Mouse (Mus musculus): Measurements from ENCODE around the gene Kat5.

Gene Kat5

GRCm38 (mm10) chr19:5571831-5572230 is 38.2 kb downstream of the Kat5 start:
- no peak for DNase-seq (ENCODE audit: low read depth, low spot score)

- no peak for DNase-seq (ENCODE audit: low read depth, low spot score)
Measured at GRCm38 (mm10) chr19:5570353-5571246, 39.4 kb downstream of the Kat5 start.

GRCm38 (mm10) chr19:5569521-5569920 is 40.5 kb downstream of the Kat5 start:
- DNase-seq (ENCODE audit: low read depth, low spot score), result no peak

- DNase-seq (ENCODE audit: low read depth, low spot score), result peak; percentile 93
Measured at GRCm38 (mm10) chr19:5568470-5569140, 41.4 kb downstream of the Kat5 start.

DNA sequence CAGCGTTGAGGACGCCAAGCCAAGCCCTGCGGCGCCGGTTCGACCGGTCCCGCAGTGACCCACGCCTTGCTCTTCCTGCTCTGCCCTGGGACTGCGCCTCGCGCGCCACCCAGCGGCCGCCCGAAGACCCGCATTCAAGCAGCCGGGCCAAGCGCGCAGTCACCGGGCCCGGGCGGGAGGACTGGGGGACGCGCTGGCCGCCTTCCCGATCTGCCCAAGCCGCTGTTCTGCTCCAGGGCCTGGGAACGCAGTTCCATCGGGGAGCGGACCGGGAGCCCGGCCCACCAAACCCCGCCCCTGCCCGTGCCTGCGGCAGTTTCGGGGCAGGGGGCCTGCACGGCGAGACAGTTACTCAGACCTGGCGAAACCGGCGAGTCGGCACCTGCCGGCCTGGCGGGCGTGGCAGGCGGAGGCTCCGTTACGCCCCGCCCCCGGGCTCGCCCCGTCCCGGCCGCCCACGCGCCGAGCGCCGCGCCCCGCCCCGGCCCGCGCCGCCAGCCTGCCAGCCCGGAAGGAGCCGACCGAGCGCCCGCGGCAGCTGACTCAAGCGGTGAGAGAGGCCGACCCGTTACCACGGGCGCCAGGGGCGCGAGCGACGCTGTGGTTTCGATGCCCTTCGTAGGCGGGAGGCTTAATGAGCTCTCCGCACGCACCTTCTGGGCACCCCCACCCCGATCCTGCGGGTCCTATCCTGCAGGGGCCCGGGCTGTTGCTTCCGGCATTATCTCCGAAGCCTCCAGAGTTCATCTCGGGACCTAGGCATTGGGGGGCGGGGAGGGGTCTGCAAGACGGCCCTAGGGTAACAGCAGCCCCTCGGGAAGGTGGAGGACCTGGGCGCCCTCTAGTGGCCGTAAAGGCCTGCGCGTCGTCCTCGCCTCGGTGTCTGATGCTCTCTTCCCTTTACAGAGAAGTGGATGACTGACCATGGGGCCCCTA is 42.2 kb downstream of the Kat5 start, which contains the start of gene Ap5b1:
Gene Ap5b1 (plus strand): TSS at position 492 of the 936 bp plus-strand sequence.
- peak; percentile 93 for DNase-seq (ENCODE audit: low read depth, low spot score)

DNA sequence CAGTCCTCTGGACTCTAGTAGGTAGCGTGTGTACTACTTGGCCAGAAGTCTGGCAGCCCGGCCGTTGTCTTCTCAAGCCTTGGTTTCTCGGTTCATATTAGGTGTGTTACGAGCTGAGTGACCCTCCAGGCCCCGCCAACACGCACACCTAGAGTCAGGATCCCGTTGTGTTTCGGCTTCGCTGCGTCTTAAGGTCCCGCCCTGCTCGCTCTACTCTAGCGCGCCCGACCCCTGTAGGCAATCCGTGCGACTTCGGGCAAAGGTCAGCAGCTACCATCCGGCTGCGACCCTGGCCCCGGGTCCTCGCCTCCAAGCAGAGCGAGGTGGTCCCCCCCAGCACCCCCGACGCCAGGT is 42.9 kb downstream of the Kat5 start:
- no peak for DNase-seq (ENCODE audit: low read depth, low spot score)

- no peak for DNase-seq (ENCODE audit: low read depth, low spot score)
Measured at GRCm38 (mm10) chr19:5566316-5566715, 43.7 kb downstream of the Kat5 start.

GRCm38 (mm10) chr19:5562776-5563175 is 47.3 kb downstream of the Kat5 start:
- no peak for DNase-seq (ENCODE audit: low read depth, low spot score)

DNA sequence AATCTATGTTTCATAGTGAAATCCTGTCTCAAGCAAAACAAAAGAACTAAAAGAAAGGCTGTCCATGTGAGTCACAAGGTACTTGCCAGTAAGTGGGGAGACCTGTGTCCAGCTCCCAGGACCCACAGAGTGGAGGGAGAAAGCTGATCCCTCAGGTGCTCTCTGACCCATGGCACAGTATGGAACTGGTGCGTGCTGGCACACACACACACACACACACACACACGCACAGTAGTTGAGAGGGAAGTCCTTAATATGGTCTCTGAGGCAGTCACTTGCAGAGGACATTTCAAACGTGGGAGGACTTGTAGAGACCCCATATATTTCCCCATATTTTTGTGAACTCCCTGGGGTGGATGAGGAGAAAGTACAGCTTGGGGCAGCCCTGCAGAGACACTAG is 48.2 kb downstream of the Kat5 start:
- no peak for DNase-seq (ENCODE audit: low read depth, low spot score)

DNA sequence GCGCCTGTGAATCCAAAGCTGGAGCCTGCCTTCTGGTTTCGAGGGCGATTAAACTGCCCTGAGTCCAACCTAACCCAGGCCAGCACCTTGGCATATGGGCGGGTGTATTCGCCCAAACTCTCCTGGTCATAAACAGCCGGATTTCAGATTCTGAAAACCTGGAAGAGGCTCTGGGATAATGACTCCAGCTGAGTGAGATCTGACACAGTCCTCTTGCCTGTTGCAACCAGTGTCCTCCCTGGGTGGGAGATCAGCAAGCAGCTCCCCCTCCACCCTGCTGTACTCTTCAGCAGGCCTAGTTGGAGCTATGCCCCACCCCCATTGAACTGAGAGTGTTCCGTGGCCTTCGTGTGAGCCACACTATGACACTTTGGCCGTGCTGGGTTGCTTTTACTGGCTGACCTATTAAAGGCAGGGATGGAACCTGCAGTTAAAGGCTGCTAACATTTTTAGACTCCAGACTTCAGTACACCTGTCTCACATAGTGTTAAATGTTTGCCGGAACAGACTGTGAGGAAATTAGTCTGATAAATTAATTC is 48.7 kb downstream of the Kat5 start:
- no peak for DNase-seq (ENCODE audit: low read depth, low spot score)

- peak; percentile 17 for DNase-seq (ENCODE audit: low read depth, low spot score)
Measured at GRCm38 (mm10) chr19:5560457-5561041, 49.5 kb downstream of the Kat5 start, which contains the start of gene Ovol1. Gene Ovol1, minus strand, starts transcription at chr19:5560646.

DNA sequence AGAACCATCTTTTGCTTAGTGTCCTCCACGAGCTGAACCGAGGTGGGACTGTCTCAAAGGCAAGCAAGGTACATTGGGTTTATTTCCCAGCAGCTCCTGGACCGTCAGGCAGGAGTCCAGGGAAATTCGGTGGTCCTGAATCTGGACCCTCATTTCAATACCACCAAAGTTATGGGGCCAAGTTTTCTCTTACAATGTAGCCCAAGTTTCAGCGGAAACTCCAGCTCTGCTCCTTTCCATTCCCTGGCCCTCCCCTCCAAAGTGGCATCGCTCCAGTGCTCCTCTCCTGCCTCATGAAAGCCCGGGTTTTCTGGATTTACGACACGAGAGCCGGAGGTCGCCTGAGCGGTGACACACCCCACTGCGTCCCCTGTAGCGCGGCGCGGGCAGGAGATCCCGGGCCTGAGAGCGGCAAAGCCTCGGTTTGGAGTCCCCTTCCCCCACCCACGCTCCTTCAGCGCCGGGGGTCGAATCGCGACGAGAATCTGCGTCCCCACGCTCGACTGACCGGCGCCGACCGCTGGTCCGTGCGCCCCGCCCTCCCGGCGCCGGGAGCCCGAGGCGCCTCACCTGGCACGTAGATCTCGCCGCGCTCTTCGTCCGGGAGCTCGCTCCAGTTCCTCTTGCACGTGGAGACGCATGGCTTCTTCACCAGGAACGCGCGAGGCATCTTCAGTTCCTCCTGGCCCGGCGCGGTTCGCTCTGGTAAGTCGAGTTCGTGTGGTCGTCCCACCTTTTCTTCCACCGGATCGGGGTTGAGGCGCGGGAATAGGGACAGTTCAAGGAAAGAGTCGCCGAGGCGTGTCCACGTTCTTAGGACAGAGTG is 50.2 kb downstream of the Kat5 start:
- DNase-seq (ENCODE audit: low read depth, low spot score), result peak; percentile 25

- DNase-seq (ENCODE audit: low read depth, low spot score), result no peak
Measured at GRCm38 (mm10) chr19:5559229-5559628, 50.8 kb downstream of the Kat5 start.

DNA sequence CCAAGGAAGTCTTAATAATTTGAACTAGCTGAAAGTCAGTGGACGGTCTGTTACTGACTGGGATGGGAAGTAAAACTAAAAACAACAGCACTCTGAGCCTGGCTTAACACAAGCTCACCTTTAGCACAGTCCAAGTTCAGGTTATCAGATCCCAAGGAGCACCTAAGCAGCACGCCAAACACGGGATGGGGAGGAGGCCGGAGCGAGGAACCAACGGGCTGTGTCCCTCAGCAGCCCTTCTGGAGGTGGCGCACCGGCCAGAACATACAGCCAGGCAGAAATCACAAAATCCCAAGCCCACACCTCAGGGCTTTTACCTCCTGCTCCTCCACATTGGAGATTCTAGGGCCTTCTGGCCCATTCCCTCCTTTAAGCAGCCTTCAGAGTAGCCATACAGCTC is 51.3 kb downstream of the Kat5 start:
- DNase-seq (ENCODE audit: low read depth, low spot score), result no peak

DNA sequence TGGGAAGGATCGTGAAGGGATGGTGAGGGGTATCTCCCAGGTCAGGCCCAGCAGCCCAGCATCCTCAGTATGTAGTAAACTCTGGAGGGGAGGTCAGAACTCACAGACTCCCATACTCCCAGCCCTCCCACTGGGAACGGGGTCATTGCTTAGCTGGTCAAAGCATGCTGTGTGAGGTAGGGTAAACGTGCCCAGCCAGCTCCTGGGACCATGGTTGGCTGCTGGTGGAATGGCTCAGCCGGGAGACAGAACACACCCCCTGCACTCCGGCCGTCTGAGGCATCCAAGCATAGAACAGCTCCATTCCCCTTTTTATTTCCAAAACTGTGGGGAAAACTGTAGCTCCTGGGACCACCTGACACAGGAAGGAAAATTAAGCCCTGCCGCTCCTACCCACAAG is 51.9 kb downstream of the Kat5 start:
- no peak for DNase-seq (ENCODE audit: low read depth, low spot score)

DNA sequence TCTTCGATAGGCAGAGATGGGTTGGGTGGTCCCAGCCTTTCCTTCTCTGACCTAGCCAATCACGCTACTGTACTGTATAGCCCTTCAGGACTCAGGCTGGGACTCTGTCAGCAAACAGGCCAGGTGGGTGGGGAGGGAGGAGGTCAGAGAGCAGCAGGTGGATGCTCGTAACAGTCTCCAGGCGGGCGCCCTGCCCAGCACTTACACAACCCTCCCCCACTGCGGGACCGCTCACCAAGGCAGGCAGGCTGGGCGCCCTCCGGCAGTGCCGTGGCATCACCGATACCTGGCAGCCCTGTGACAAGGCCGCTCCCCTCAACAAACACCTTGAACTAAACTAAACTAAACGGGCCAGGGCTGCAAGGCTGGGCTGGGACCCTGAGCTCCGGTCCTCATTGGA is 55.8 kb downstream of the Kat5 start:
- DNase-seq (ENCODE audit: low read depth, low spot score), result no peak

- DNase-seq (ENCODE audit: low read depth, low spot score), result no peak
Measured at GRCm38 (mm10) chr19:5553802-5554201, 56.2 kb downstream of the Kat5 start.
